Mouse (Mus musculus) c-Kit-negative CD71-positive TER-119-positive erythroid progenitor cells, embryonic 14.5 days (primary cell): ENCODE data around the gene Nceh1.
"Not testable (repeated sequence)": the region's sequence is repeated elsewhere in the genome, so short reads cannot be mapped to it uniquely, and the experiment has no call there.

ENCODE experiments used
- DNase-seq: peaks from one replicate; pipeline ENCODE4 v3.0.0-alpha.2; 2013; ENCODE audit warnings: low read depth, low spot score

Nceh1 gene

DNA sequence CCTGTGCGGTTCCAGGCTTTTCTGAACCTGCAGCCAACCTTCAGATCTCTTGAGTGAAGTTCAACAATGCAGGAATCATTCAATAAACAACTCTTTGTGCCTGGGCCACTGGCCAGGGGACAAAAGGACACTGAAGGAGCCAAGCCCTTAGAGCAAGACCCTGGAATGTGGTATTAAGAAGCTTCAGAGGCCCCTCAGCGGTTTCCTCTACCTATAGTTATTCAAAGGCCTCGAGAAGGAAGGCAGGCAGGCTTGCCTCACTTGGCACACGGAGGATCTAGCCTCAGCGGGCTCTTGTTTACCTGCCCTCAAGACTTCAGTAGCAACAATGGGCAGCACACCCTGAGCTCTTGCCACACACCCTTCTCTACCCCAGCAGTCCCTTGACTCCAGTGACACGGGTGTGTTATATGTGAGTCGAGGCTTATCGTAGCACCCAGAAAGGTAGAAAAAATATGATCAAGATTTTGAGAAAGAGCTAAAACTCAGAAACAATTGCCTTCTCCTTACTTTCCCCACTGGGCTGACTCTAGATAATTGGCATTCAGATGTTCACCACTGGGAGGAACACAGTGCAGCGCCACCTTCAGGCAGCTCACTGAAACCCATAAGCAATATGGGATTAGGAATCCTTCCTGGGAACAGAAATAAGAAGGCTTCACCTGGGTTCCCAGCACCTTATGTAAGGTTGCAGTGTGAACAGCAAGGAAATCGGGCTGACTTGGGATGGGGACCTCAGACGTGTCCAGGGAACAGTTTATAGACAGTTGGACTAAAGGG lies 46.0 kb downstream of the Nceh1 start:
- no peak for DNase-seq

DNA sequence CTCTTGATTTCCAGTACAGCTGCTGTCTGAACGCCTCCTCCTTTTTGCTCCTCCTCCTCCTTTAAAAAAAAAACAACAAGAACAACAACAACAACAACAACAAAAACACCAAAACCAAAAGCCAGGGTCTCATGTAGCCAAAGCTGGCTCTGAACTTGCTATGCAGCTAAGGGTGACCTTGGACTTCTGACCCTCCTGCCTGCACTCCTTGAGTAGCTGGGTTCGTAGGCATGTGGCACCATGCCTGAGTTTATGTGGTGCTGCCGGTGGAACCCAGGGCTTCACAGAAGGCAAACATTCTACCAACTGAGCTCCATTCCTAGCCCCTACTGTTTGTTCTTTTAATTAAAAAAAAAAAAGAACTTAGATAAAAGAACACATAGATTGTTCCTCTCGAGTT lies 50.6 kb downstream of the Nceh1 start:
- no peak for DNase-seq

DNA sequence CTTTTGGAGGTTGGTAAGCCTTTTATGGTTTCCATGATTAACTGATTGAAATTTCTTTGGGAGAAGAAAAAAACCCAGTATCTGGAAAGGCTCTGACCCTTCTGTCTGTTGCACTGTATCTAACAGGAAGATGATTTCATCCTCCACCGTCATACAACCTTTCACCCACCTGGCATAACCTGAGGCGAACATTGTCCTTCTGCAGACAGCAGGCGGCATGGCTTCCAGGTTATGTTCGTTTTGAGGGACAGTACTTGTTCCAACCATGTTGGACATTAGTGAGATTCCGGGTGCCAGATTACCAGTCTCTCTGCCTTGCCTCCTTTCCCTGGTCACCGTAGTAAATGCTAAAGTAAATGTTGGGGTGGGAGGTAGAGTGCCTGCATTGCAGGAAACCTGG lies 51.1 kb downstream of the Nceh1 start:
- DNase-seq = no peak

DNA sequence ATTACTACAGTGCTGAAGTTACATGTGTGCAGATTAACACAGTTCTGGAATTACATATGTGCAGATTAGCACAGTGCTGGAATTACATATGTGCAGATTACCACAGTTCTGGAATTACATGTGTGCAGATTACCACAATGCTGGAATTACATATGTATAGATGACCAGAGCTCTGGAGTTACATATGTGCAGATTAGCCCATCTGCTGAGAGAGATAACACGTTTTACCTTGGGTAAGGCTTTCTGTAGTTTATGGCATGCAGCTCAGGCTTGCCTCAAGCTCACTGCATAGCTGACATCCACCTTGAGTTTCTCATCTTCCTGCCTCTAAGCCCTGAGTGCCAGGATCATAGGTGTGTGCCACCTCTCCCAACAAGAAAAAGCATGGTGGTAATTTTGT lies 52.2 kb downstream of the Nceh1 start:
- no peak for DNase-seq

DNA sequence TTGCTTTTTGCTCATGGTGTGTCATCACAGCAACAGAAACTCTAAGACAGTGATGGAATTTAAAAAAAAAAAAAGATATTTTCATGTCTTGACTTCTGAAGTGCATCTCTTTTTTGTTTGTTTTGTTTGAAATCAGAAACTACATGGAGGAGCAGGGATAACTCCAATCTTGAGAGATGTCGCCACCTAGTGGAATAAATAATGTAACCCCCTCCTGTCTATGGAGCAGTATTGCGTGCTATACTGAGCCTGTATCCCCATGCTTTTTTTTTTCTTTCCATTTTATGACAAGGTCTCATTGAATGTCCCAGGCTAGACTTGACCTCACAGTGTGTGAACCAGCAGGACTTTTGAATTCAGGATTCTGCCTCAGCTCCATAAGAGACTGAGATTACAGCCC lies 54.5 kb downstream of the Nceh1 start:
- peak; percentile 11 for DNase-seq

DNA sequence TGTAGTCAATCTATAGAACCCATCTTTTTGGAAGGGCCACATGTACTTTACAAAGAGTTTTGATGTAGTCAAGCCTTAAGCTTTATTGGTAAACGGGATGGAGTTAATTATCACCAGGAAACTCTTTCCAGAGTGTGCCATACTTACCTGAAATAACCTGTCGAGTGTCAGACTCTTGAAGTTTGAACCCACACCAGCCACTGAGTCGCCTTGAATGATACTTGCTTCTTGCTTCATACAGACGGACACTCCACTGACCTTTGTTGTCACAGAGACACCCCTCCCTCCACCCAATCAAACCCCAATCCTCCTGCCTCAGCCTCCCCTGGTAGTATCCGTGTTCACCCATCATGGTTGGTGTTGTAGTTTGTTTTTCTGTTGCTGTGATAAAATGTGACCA lies 55.8 kb downstream of the Nceh1 start:
- DNase-seq = no peak

DNA sequence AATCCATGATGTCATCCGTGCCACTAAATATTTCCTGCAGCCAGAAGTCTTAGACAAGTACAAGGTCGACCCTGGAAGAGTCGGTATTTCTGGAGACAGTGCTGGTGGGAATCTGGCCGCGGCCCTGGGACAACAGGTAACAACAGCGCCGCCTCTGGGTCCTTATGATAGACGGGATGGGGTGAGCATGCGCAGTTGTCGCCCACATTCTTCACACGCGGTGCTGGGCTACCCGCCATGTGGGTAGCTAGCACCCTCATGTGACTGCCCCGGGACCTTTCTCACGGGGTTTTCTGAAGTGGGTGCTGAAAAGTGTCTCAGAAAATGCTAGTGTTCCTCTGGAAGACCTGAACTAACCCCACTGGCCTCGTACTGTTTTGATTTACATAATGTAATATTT lies 56.8 kb downstream of the Nceh1 start:
- DNase-seq = no peak

DNA sequence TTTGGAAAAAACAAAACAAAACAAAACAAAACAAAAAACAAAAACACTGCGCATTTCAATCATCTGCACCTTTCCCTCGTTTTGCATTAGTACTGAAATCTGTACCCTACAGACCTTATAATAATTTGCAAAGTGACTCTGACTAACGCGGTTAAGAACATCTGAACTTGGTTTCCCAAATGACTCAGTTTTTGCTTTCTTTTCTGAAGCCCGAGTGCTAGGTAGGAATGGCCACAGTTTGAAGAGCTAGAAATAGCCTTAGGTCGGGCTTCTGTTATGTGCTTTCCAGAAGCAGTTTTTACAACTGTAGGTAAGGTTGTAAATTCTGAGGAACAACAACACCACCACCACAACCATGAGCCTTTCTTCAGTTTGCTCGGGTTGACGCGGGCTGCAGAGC lies 59.1 kb downstream of the Nceh1 start:
- no peak for DNase-seq

DNA sequence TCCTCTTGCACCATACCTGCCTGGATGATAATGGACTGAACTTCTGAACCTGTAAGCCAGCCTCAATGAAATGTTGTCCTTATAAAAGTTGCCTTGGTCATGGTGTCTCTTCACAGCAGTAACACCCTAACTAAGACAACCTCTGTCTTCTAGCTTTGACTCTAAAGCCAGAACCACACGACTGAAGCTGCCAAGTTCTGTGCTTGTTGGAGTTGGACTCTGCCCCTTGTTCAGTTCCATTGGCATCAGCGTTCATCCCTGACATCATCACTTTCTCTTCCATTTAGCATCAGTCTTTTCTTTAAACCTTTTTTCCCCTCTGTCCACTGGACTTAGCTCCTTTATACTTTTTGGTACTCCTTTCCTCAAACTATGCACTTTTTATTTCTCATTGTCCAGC lies 63.4 kb downstream of the Nceh1 start:
- DNase-seq = no peak

DNA sequence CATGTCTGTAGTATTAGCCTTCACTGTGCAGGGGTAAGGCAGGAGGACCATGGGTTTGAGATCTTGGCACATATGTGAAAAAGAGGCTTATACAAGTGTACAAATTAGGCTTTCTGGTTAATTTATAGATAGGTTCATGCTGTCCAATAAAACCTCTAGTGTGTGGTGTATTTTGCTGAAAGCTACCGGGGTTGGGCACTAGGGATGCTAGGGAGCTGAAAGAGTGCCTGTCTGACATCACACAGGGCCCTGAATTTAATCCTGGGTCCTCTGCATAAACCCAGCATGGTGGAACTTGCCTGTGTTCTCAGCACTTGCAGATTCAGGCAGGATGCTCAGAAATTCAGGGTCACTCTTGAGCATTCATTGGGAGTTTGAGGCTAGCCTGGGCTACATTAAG lies 65.0 kb downstream of the Nceh1 start:
- DNase-seq = no peak

DNA sequence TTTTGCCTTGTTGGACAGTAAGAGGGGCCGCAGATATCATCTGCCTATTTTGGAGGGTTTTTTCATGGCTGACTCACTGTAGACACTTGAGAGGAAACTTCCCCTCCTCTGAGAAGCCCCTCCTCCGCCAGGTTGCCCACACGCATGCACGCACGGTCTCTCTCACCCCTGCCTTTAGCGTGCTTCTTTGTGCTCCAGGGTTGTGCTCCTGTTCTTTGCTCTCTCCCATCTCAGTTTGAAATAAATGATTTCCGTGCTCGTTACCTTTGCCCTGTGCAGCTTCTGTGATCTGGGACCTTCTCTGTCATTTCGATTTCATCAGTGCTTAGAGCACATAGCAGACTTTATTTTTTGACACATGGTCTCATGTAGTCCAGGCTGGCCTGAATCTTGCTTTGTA lies 66.3 kb downstream of the Nceh1 start:
- DNase-seq = no peak

DNA sequence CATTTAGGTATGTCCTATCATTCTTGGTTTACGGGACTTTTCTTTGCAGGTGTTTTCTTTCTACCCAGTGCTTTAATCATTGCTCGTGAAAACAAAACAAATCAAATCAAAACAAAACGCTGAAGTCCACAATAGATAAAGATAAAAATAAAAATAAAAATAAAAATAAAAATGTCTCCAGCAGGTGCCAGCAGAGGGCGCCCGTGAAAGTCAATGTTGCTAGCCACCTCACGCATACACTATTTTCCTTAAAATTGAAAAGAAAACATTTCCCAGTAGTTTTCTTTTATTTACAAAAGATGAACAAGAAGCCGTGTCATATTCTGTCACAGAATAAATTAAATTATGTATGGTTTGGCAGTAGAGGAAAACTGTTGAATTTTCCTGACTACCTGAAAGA lies 68.2 kb downstream of the Nceh1 start:
- DNase-seq = no peak

DNA sequence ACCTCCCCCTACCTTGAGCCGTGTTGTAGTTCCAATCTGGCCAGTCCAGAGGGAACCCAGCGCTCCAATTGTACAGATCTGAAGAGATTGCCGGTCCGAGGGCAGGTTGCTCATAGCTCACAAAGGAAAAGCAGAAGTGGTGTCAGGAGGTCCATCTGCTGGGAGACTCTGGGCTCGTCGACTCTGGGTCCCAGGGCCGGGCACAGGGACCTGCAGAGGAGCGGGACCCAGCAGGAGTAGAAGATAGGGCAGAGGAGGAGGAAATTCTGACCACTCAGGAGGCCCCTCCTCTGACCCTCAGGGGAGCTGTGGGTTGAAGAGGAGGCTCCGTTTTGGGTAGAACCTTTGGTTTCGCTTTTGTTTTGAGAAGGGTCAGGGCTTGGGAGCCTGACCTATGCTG lies 75.7 kb downstream of the Nceh1 start:
- DNase-seq = no peak

DNA sequence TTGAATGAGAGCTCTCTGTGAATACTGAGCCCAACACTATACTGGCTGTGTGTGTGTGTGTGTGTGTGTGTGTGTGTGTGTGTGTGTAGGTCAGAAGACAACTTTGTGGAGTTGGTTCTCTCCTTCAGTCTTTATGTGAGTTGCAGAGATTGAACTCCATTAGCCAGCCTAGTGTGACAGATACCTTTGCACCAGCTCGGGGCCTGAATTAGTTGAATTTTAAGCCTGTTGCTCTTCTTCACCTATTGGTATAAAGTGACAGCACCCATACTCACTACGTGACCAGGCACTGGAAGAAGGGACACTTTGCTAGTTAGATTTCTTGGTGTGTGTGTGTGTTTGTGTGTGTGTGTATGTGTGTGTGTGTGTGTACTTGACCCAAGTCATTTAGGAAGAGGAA lies 77.6 kb downstream of the Nceh1 start:
- DNase-seq = no peak

DNA sequence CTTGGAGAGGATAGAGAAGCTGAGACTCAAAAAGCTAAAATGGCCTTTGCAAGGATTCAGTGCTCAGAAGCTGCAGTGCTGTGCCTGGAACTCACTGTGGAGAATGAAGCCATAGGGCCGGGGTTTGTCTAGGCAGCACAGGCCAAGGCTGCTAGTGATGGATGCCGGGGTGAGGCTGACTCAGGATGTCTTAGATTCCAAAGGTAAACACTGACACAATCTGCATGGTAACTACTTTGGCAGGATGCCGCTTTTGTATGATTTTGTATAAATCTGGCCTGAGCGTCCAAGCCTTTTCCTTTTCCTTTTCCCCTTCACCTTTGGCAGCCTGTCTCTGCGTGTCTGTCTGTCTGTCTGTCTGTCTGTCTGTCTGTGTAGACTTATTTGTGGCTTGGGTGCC lies 84.6 kb downstream of the Nceh1 start:
- DNase-seq = no peak

DNA sequence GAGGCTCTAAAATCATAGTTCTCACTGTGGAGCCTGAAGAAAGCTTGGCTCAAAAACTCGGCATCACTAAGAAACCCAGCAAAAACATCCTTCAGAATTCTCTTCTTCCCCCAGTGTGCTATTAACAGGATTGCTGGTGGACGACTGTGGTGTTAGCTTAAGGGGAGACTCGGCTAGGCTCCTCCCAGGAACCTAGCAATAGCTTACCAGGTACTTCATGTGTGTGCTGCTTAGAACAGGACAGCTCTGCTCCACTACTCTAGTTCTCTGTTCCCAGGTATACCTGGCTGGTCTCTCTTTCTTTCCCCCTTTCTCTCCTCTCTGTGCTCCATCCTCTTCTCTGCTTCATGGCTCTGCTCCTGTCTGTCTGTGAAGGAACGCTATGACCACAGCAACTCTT lies 85.1 kb downstream of the Nceh1 start:
- DNase-seq = no peak

DNA sequence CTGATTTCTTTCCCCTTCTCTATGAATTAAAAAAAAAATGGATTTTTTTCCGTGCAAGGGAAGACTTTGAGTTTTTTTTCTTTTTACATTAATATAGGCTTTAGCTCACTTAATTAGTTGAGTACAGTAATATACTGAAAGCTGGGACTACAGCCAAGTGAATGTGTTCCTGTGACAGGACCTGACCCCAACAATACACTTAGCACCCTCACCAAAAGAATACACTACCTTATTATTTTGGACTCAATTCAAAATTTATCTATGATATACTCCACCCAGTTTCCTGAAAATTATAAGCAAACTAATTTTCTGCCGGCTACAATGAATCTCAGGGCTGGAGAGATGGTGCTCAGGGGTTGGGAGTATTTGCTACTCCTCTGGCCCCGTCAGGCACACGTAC lies 86.4 kb downstream of the Nceh1 start:
- no peak for DNase-seq

DNA sequence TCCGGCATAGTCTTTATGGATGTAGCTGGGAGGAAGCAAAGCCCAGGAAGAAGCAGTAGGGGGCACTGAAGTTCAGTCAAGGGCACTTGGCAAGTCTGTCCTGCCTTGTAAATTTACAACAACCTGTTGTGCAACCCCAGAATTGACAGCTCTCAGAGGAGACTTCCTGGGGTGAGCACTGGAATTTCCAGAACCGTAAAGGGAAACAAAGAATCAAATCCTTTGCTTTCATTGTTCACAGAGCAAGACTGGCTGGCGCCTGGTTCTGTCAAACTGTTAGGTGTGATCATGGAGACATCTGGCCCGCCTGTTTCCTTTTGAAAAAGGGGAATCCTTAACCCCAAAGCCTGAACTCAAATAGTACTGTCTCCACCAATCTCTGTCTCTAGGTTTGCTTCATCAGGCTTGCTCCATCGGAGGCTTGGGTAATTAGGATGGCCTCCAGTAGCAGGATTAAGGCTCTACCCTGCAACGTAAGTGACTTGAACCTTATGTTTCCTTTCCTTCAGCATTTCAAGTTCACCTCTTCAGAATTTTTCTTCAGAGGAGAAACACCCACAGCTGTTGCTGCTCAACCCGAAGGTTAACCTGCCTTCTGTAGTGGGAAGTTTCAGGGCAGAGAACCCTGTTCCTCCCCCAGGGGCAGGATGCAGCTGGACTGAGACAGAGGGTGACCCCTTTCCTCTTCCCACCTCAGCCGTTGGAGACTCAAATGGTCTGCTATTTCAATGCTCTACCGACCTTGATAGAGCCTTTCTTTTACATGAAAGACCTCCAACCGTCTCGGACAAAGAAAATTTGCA lies 87.6 kb downstream of the Nceh1 start:
- DNase-seq = no peak

DNA sequence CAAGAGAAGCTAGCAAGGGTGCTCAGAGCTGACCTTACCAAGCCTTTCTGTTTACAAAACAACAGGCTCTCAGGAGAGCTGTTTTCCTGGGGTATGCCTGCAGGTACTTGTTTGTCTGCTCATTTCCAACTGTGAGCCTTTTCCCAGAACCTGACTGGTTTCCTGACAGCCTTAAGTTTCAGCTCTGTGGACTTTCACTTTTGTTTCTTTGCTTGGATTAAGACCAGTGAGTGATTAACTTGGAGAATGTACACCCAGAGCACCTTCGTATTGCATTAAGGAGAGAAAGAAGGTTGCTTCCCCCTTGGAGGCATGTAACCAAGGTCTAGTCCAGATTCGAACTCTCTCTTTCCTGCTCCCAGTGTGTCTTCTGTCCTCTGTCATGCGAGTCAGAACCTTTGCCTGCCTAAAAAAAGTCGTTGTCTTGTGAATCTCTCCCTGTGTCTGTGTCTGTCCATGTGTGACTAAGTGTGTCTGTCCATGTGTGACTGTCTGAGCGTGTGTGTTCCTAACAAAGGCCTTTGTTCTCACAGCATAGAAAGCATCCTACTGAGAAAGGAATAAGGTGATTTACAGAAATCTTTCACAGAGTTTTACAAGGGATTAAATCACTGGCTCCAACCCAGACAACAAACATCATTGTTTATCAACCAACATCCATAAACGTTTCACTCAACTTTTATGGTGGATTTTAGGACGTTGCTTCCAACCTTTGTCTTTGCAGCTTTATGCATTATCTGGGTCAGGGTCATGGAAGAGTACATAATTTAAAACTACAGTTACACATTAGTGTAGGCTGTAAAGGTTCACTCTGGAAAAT lies 90.4 kb downstream of the Nceh1 start:
- DNase-seq = no peak

DNA sequence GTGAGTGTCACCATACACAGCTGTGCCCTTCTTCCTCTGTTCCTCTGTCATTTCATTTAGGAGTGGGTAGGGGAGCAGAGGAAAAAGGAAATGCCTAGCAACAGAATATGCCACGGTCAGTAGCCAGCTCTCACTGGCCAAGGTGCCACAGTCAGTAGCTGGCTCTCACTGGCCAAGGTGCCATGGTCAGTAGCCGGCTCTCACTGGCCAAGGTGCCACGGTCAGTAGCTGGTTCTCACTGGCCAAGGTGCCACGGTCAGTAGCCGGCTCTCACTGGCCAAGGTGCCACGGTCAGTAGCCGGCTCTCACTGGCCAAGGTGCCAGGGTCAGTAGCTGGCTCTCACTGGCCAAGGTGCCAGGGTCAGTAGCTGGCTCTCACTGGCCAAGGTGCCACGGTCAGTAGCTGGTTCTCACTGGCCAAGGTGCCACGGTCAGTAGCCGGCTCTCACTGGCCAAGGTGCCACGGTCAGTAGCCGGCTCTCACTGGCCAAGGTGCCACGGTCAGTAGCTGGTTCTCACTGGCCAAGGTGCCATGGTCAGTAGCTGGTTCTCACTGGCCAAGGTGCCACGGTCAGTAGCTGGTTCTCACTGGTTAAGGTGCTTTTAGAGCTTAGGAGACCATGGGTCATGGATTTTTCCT lies 96.6 kb downstream of the Nceh1 start:
- not testable (repeated sequence) for DNase-seq

DNA sequence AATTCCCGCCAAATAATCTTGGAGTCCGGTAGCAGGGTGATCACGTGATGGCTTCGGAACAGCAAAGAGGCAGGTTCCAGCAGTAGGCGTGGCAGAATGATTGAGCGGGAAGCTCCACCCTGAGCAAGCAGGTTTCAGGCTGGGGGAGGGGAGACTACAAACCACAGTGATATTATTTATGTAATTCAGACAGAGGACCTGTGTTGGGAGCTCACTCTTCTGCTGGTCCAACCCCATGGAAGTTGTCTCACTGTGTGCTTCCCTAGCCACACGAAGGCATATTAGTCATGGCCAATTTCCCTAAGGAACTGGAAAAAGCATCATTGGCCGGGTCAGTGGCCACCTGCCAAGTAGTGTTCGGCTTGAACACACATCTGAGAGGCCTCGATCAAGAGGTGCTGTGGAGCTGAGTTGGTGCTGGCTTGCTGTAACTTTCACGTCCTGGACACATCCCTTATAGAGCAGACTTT lies 97.5 kb downstream of the Nceh1 start:
- no peak for DNase-seq
